Mouse (Mus musculus) G1E (cell line): ENCODE measurements at regions not wholly inside any gene's neighbourhood (a gene's known extent, or its start where the extent isn't known, plus 50 kb on each side); places are given as distances from the start of the nearest gene placed in this dataset.

Source experiments
- CTCF ChIP-seq: IDR thresholded peaks from 2 replicates; pipeline ENCODE4 v1.5.1; 2012; ENCODE audit warnings: low read depth, low read length, inconsistent platforms, mixed read lengths
- GATA2 ChIP-seq: IDR thresholded peaks from 2 replicates; pipeline ENCODE4 v1.6.1; 2012; ENCODE audit warnings: low read depth, low read length, inconsistent platforms, borderline replicate concordance
- TAL1 ChIP-seq: conservative IDR thresholded peaks from 2 replicates; pipeline ENCODE4 v1.6.1; 2012; ENCODE audit warnings: low read depth, low read length, inconsistent platforms, mixed read lengths

DNA sequence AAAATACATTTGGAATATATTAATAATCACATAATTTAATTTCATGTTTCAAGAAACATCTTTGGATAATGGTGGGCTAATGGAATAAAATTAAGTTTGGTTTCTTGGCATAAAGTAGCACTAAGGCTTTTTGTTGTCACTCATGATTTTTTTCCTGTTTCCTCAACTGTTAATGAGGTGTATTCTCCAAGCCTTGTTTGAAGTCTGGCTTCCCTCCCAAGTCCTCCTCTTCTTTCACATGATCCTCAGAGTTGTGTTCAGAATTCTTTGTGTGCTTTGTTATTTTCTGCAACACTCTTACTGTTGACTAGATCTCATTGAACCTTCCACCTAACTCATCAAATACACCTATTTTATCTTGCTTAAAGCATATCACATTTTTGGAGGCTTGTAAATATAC, 221.6 kb upstream of the Zeb2 start:
- no peak for TF ChIP-seq CTCF
- no peak for TF ChIP-seq TAL1
- no peak for TF ChIP-seq GATA2
